Mouse (Mus musculus): ENCODE data around the gene Tenm4. TPM values are rescaled to one million over a fixed set of nuclear protein-coding genes. Genes with fewer than 3 reads are reported as not detected.

Gene Tenm4
- polyA plus RNA-seq, 2 experiments: 0.11 to 0.28 TPM

DNA sequence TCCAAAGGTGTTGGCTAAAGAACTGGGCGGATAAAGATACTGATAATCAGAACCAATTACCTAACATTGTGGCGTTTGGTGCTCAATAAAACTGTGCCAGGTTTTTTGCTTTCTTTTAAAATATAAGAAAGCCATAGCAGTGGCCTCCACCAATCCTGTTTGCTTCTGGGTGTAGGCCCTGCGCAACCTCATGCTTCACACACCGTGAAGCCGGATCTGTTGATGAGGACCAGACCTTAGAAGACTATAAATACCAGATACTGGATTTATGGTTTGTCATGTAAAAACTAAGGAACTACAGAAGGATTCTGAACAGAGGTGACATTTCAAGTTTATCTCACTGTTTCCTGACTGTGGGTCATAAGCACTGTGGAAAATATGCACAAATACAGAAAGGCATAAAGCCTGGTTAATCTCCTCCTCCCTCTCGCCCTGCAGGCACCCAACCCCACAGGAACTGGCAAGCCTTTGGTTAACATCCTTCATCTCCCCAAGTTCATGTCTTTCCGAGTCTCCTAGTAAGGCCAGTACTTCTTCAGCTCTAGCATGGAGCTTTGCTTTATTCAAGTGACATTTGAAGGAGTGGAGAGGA is 340.1 kb downstream of the Tenm4 start:
- H3K4me2 ChIP-seq (ENCODE audit: low read depth): no peak overlapping the region
- DNase-seq (ENCODE audit: low read depth in 3 of 3, low spot score in 3 of 3) (no peak), ATAC-seq (ENCODE audit: insufficient read depth) (no peak)
- H3K27ac ChIP-seq: no peak overlapping the region
- 61% methylated on average over 7 of the region's 7 CpGs for WGBS (ENCODE audit: insufficient replicate concordance)
- H3K4me3 ChIP-seq (ENCODE audit: insufficient read depth in 1 of 2, low read depth in 2 of 2, low read length in 2 of 2): no peak overlapping the region
- no peak overlapping the region for H3K9ac ChIP-seq (replicated peaks)
- TF ChIP-seq EP300 (IDR thresholded peaks at IDR 0.05; ENCODE audit: low read depth): no peak
- H3K27me3 ChIP-seq (ENCODE audit: control insufficient read depth, insufficient read depth, low read length): no peaks in the 10 kb centered on the region
- H3K9me3 ChIP-seq (ENCODE audit: control insufficient read depth, low read length): no peaks in the 10 kb centered on the region
- no peaks in the 10 kb centered on the region for H3K4me1 ChIP-seq (replicated peaks; ENCODE audit: control insufficient read depth in 2 of 2, insufficient read depth in 2 of 2, low read length in 1 of 2)
- H3K36me3 ChIP-seq (replicated peaks; ENCODE audit: control insufficient read depth, insufficient read depth, low read depth): no peaks in the 10 kb centered on the region

DNA sequence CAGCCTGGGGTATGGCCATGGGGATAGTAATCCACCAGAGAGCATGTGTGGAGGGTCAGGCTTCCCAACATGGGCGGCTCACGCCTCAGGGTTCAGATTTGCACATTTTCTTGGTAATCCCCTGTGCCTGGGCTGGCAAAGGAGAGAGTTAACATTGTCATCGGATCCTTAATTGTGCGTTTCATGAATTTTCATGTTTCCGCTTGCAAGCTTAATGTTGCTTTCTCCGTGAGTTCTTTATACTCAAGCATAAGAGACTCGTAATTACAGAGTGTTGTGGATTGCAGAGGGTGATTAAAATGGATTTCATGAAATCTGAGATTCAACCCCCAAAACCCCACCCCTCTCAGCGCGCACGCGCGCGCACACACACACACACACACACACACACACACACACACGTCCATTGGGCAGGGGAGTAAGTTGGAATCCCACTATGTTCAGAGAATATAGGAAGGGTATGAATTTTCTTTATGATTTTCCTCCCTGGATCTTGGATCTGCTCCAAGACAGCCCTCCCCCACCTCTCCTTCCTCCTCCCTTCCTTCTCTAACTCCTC is 341.0 kb downstream of the Tenm4 start:
- no peak for DNase-seq (ENCODE audit: low read depth in 3 of 3, low spot score in 3 of 3)

DNA sequence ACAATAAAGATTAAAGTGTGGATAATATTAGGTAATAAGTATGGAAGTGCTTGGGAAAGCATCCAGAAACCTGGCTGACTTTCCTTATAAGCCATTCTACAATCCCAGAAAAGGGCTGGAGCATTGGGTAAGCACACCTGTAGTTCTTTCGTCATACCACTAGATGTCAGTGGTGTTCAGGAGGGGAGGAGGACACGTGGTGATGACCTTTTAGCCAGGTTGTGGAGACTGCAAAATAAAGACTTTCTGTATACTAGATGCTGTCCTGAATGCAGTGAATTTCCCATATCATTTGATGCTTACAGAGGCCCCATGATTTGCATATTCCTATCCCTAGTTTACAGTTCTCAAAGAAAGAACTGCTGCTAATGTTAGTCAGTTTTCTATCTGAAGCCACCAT is 348.2 kb downstream of the Tenm4 start:
- H3K36me3 ChIP-seq (replicated peaks; ENCODE audit: control insufficient read depth, insufficient read depth, low read depth): no peaks in the 10 kb centered on the region
- WGBS (ENCODE audit: insufficient replicate concordance): 0% methylated on average over 2 of the region's 2 CpGs
- DNase-seq (ENCODE audit: low read depth in 3 of 3, low spot score in 3 of 3): no peak

More for the DNA sequence above, 341.0 kb downstream of the Tenm4 start:
- H3K27ac ChIP-seq: no peak overlapping the region
- no peak overlapping the region for H3K4me3 ChIP-seq (ENCODE audit: insufficient read depth in 1 of 2, low read depth in 2 of 2, low read length in 2 of 2)
- H3K9ac ChIP-seq (replicated peaks): no peak overlapping the region
- no peaks in the 10 kb centered on the region for H3K9me3 ChIP-seq (ENCODE audit: control insufficient read depth, low read length)
- H3K27me3 ChIP-seq (ENCODE audit: control insufficient read depth, insufficient read depth, low read length): no peaks in the 10 kb centered on the region
- no peaks in the 10 kb centered on the region for H3K36me3 ChIP-seq (replicated peaks; ENCODE audit: control insufficient read depth, insufficient read depth, low read depth)
- no peaks in the 10 kb centered on the region for H3K4me1 ChIP-seq (replicated peaks; ENCODE audit: control insufficient read depth in 2 of 2, insufficient read depth in 2 of 2, low read length in 1 of 2)
- WGBS (ENCODE audit: insufficient replicate concordance): 71% methylated on average over 14 of the region's 14 CpGs
- TF ChIP-seq CTCF (IDR thresholded peaks at IDR 0.05; ENCODE audit: low read depth): no peak
- H3K4me2 ChIP-seq (ENCODE audit: low read depth): no peak overlapping the region
- ATAC-seq (ENCODE audit: insufficient read depth): no peak

GRCm38 (mm10) chr7:96521956-96522355 is 350.9 kb downstream of the Tenm4 start:
- 54% methylated on average over 7 of the region's 7 CpGs for WGBS (ENCODE audit: insufficient replicate concordance)
- no peak for DNase-seq (ENCODE audit: low read depth in 3 of 3, low spot score in 3 of 3)
- H3K9me3 ChIP-seq (ENCODE audit: control insufficient read depth, low read length): no peaks in the 10 kb centered on the region
- no peak overlapping the region for H3K4me3 ChIP-seq (ENCODE audit: insufficient read depth in 1 of 2, low read depth in 2 of 2, low read length in 2 of 2)
- TF ChIP-seq EP300 (IDR thresholded peaks at IDR 0.05; ENCODE audit: low read depth): no peak
- ATAC-seq (ENCODE audit: insufficient read depth): no peak
- H3K27me3 ChIP-seq (ENCODE audit: control insufficient read depth, insufficient read depth, low read length): no peaks in the 10 kb centered on the region
- no peak overlapping the region for H3K9ac ChIP-seq (replicated peaks)
- H3K4me2 ChIP-seq (ENCODE audit: low read depth): no peak overlapping the region
- H3K36me3 ChIP-seq (replicated peaks; ENCODE audit: control insufficient read depth, insufficient read depth, low read depth): no peaks in the 10 kb centered on the region
- no peaks in the 10 kb centered on the region for H3K4me1 ChIP-seq (replicated peaks; ENCODE audit: control insufficient read depth in 2 of 2, insufficient read depth in 2 of 2, low read length in 1 of 2)
- H3K27ac ChIP-seq: no peak overlapping the region

More for the DNA sequence above, 348.2 kb downstream of the Tenm4 start:
- Histone ChIP-seq H3K4me3 (ENCODE audit: insufficient read depth in 1 of 2, low read depth in 2 of 2, low read length in 2 of 2) (no peak overlapping the region), H3K27ac (no peak overlapping the region), H3K4me1 (replicated peaks; ENCODE audit: control insufficient read depth in 2 of 2, insufficient read depth in 2 of 2, low read length in 1 of 2) (no peaks in the 10 kb centered on the region), H3K9ac (replicated peaks) (no peak overlapping the region), H3K4me2 (ENCODE audit: low read depth) (no peak overlapping the region), H3K9me3 (ENCODE audit: control insufficient read depth, low read length) (no peaks in the 10 kb centered on the region), H3K27me3 (ENCODE audit: control insufficient read depth, insufficient read depth, low read length) (no peaks in the 10 kb centered on the region)
- ATAC-seq (ENCODE audit: insufficient read depth): no peak
- TF ChIP-seq CTCF (IDR thresholded peaks at IDR 0.05; ENCODE audit: low read depth) (peak; percentile 82), EP300 (IDR thresholded peaks at IDR 0.05; ENCODE audit: low read depth) (no peak)

DNA sequence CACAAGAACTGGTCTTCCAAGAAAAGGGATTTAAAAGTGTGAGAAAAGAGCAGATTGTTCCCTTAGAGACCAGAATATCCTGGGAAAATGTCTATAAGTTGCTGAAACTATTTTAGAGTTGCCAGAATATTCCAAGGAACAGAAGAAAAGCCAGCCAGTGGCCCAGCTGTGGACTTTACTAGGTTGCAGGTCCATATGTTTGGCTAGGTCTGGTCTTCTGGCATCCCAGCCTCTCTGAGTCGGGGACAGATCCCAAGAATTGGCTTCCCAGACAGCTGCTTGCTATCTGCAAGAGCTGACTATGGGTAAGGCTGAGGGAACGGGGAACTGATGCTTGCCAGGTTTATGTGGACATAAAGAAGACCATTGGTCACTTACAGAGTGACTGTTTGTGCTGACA is 352.6 kb downstream of the Tenm4 start:
- no peaks in the 10 kb centered on the region for H3K27me3 ChIP-seq (ENCODE audit: control insufficient read depth, insufficient read depth, low read length)
- no peak overlapping the region for H3K4me3 ChIP-seq (ENCODE audit: insufficient read depth in 1 of 2, low read depth in 2 of 2, low read length in 2 of 2)
- 51% methylated on average over 2 of the region's 2 CpGs for WGBS (ENCODE audit: insufficient replicate concordance)
- H3K27ac ChIP-seq: no peak overlapping the region
- TF ChIP-seq EP300 (IDR thresholded peaks at IDR 0.05; ENCODE audit: low read depth) (no peak), CTCF (IDR thresholded peaks at IDR 0.05; ENCODE audit: low read depth) (no peak)
- H3K4me2 ChIP-seq (ENCODE audit: low read depth): no peak overlapping the region
- H3K4me1 ChIP-seq (replicated peaks; ENCODE audit: control insufficient read depth in 2 of 2, insufficient read depth in 2 of 2, low read length in 1 of 2): no peaks in the 10 kb centered on the region
- H3K36me3 ChIP-seq (replicated peaks; ENCODE audit: control insufficient read depth, insufficient read depth, low read depth): no peaks in the 10 kb centered on the region
- no peak overlapping the region for H3K9ac ChIP-seq (replicated peaks)
- DNase-seq (ENCODE audit: low read depth in 3 of 3, low spot score in 3 of 3) (no peak), ATAC-seq (ENCODE audit: insufficient read depth) (no peak)
- H3K9me3 ChIP-seq (ENCODE audit: control insufficient read depth, low read length): no peaks in the 10 kb centered on the region

Measured in liver, embryonic 14.5 days (tissue).